Mouse (Mus musculus): ENCODE measurements around the gene Cdc5l.
A peak's percentile ranks its signal among the peaks of the same experiment; 100 is the strongest.
"Not testable (repeated sequence)": the region's sequence is repeated elsewhere in the genome, so short reads cannot be mapped to it uniquely, and the experiment has no call there.

Gene Cdc5l

GRCm38 (mm10) chr17:45433419-45434261 is at the start of gene Cdc5l:
TSS of gene Cdc5l (minus strand) at chr17:45433737.
- peak; percentile 97 for DNase-seq (ENCODE audit: low read depth, low spot score)

- no peak for DNase-seq (ENCODE audit: low read depth, low spot score)
Measured at GRCm38 (mm10) chr17:45480429-45480828, 46.9 kb upstream of the Cdc5l start.

GRCm38 (mm10) chr17:45478234-45478825 is 44.8 kb upstream of the Cdc5l start:
- peak; percentile 46 for DNase-seq (ENCODE audit: low read depth, low spot score)

- DNase-seq (ENCODE audit: low read depth, low spot score): peak; percentile 57
Measured at GRCm38 (mm10) chr17:45474669-45475465, 41.3 kb upstream of the Cdc5l start, which contains the start of gene Spats1. TSS of gene Spats1 (minus strand) at chr17:45475415.

- no peak for DNase-seq (ENCODE audit: low read depth, low spot score)
Measured at GRCm38 (mm10) chr17:45474146-45474545, 40.6 kb upstream of the Cdc5l start.

- no peak for DNase-seq (ENCODE audit: low read depth, low spot score)
Measured at GRCm38 (mm10) chr17:45473667-45474066, 40.1 kb upstream of the Cdc5l start.

- DNase-seq (ENCODE audit: low read depth, low spot score): no peak
Measured at GRCm38 (mm10) chr17:45470726-45471125, 37.2 kb upstream of the Cdc5l start.

GRCm38 (mm10) chr17:45468302-45468701 is 34.8 kb upstream of the Cdc5l start:
- no peak for DNase-seq (ENCODE audit: low read depth, low spot score)

- no peak for DNase-seq (ENCODE audit: low read depth, low spot score)
Measured at GRCm38 (mm10) chr17:45466701-45467100, 33.2 kb upstream of the Cdc5l start.

GRCm38 (mm10) chr17:45464255-45464654 is 30.7 kb upstream of the Cdc5l start:
- DNase-seq (ENCODE audit: low read depth, low spot score): no peak

GRCm38 (mm10) chr17:45462506-45462905 is 29.0 kb upstream of the Cdc5l start:
- no peak for DNase-seq (ENCODE audit: low read depth, low spot score)

- no peak for DNase-seq (ENCODE audit: low read depth, low spot score)
Measured at GRCm38 (mm10) chr17:45459062-45459461, 25.5 kb upstream of the Cdc5l start.

GRCm38 (mm10) chr17:45458516-45458915 is 25.0 kb upstream of the Cdc5l start:
- no peak for DNase-seq (ENCODE audit: low read depth, low spot score)

- DNase-seq (ENCODE audit: low read depth, low spot score): no peak
Measured at GRCm38 (mm10) chr17:45457487-45457886, 23.9 kb upstream of the Cdc5l start.

- DNase-seq (ENCODE audit: low read depth, low spot score): no peak
Measured at GRCm38 (mm10) chr17:45456260-45457152, 23.0 kb upstream of the Cdc5l start.

GRCm38 (mm10) chr17:45455783-45456182 is 22.2 kb upstream of the Cdc5l start:
- not testable (repeated sequence) for DNase-seq (ENCODE audit: low read depth, low spot score)

- DNase-seq (ENCODE audit: low read depth, low spot score): no peak
Measured at GRCm38 (mm10) chr17:45454794-45455193, 21.3 kb upstream of the Cdc5l start.

GRCm38 (mm10) chr17:45452271-45452670 is 18.7 kb upstream of the Cdc5l start:
- no peak for DNase-seq (ENCODE audit: low read depth, low spot score)

- no peak for DNase-seq (ENCODE audit: low read depth, low spot score)
Measured at GRCm38 (mm10) chr17:45450153-45450552, 16.6 kb upstream of the Cdc5l start.

GRCm38 (mm10) chr17:45449586-45449985 is 16.0 kb upstream of the Cdc5l start:
- DNase-seq (ENCODE audit: low read depth, low spot score): no peak

- DNase-seq (ENCODE audit: low read depth, low spot score): no peak
Measured at GRCm38 (mm10) chr17:45447063-45447462, 13.5 kb upstream of the Cdc5l start.
